Mouse (Mus musculus): ENCODE measurements at regions not wholly inside any gene's neighbourhood (a gene's known extent, or its start where the extent isn't known, plus 50 kb on each side); places are given as distances from the start of the nearest gene placed in this dataset.

GRCm38 (mm10) chr5:125920965-125921364, 389.4 kb downstream of the Tmem132b start:
- TF ChIP-seq CTCF (IDR thresholded peaks at IDR 0.05; ENCODE audit: control insufficient read depth, insufficient read depth, low read length) (no peak), POLR2A (IDR thresholded peaks at IDR 0.05; ENCODE audit: borderline replicate concordance, control insufficient read depth, low read depth, low read length) (no peak)

Data from bone marrow, adult 2 months (tissue).